Mouse (Mus musculus) kidney, embryonic 14.5 days (tissue): ENCODE measurements around the gene Cbx1. TPM values are rescaled to one million over a fixed set of nuclear protein-coding genes. Genes with fewer than 3 reads are reported as not detected.
A peak's percentile ranks its signal among the peaks of the same experiment; 100 is the strongest.

Experiments used
- ATAC-seq: fragments of 200-750 bp; cut with Nextera tagmentation; 2 replicates; pipeline ENCODE4 v1.8.0; 2017; ENCODE audit warnings: moderate number of reproducible peaks, mild to moderate bottlenecking, moderate TSS enrichment, moderate library complexity; ENCODE audit not compliant: low FRiP score, low TSS enrichment
- H3K27ac ChIP-seq: fragments of 300-500 bp; sonication (generic); 2 replicates; pipeline ENCODE4 v1.5.1; 2014; ENCODE audit warnings: low read depth, mild to moderate bottlenecking, low read length, moderate library complexity, mixed read lengths
- H3K27me3 ChIP-seq: fragments of 300-500 bp; sonication (generic); 2 replicates; pipeline ENCODE4 v1.6.1; 2014; ENCODE audit warnings: mild to moderate bottlenecking, low read length; ENCODE audit not compliant: control insufficient read depth, insufficient read depth
- H3K36me3 ChIP-seq: fragments of 300-500 bp; sonication (generic); 2 replicates; pipeline ENCODE4 v1.6.1; 2014; ENCODE audit warnings: low read length, mixed read lengths; ENCODE audit not compliant: control insufficient read depth, insufficient read depth
- H3K4me1 ChIP-seq: fragments of 300-500 bp; sonication (generic); 2 replicates; pipeline ENCODE4 v1.6.1; 2014; ENCODE audit warnings: low read length, mixed read lengths; ENCODE audit not compliant: control insufficient read depth, insufficient read depth
- H3K4me2 ChIP-seq: fragments of 300-500 bp; sonication (generic); replicated peaks from 2 replicates; pipeline ENCODE4 v1.6.1; 2014; ENCODE audit warnings: low read depth, mild to moderate bottlenecking, low read length
- H3K4me3 ChIP-seq: fragments of 300-500 bp; sonication (generic); 2 replicates; pipeline ENCODE4 v1.5.1; 2014; ENCODE audit warnings: mild to moderate bottlenecking, low read length
- H3K9ac ChIP-seq: fragments of 300-500 bp; sonication (generic); 2 replicates; pipeline ENCODE4 v1.6.1; 2014; ENCODE audit warnings: low read depth, mild to moderate bottlenecking, low read length, moderate library complexity
- H3K9me3 ChIP-seq: fragments of 300-500 bp; sonication (generic); 2 replicates; pipeline ENCODE4 v1.6.1; 2016; ENCODE audit warnings: low read length; ENCODE audit not compliant: control insufficient read depth
- WGBS: fragments of 180-500 bp; shearing (Covaris S2); extraction: QIAGEN DNeasy Blood & Tissue Kit; methylation state at CpG from one replicate; pipeline ENCODE4 v1.1.7; 2014; 5-methylcytosine and 5-hydroxymethylcytosine counted together
- polyA plus RNA-seq: library from polyadenylated mRNA; unstranded; fragments of >200 nt; fragmentation: Nextera tagmentation; extraction: Ambion mirVana; gene quantifications from 2 replicates; pipeline ENCODE4 v1.2.1, GENCODE M21; 2014

The Cbx1 gene
- polyA plus RNA-seq, 1 experiment from 2014 or later: 137 TPM

GRCm38 (mm10) chr11:96831516-96831915 lies 42.6 kb downstream of the Cbx1 start:
- 39% methylated on average over 4 of the region's 4 CpGs for WGBS
- Histone ChIP-seq H3K27me3 (no peaks in the 10 kb centered on the region), H3K4me1 (peaks cover 23% of the 10 kb centered on the region), H3K4me3 (no peak overlapping the region), H3K4me2 (no peak overlapping the region), H3K36me3 (peaks cover 12% of the 10 kb centered on the region), H3K27ac (peak overlapping the region; percentile 39; the same call in 1 of the 2 replicates), H3K9me3 (no peaks in the 10 kb centered on the region), H3K9ac (no peak overlapping the region)
- ATAC-seq: no peak

GRCm38 (mm10) chr11:96832541-96832940 lies 43.6 kb downstream of the Cbx1 start:
- peaks cover 2% of the 10 kb centered on the region; the same call in 1 of the 2 replicates for H3K36me3 ChIP-seq
- H3K27ac ChIP-seq: no peak overlapping the region
- no peak overlapping the region for H3K4me2 ChIP-seq
- H3K9me3 ChIP-seq: no peaks in the 10 kb centered on the region
- H3K4me1 ChIP-seq: peaks cover 13% of the 10 kb centered on the region
- no peak overlapping the region for H3K4me3 ChIP-seq
- H3K9ac ChIP-seq: no peak overlapping the region
- no peaks in the 10 kb centered on the region for H3K27me3 ChIP-seq
- no peak for ATAC-seq
- WGBS: 89% methylated on average over 3 of the region's 3 CpGs

GRCm38 (mm10) chr11:96832973-96833372 lies 44.0 kb downstream of the Cbx1 start:
- Histone ChIP-seq H3K9me3 (no peaks in the 10 kb centered on the region), H3K4me1 (peaks cover 9% of the 10 kb centered on the region), H3K27ac (no peak overlapping the region), H3K4me3 (no peak overlapping the region), H3K9ac (no peak overlapping the region), H3K36me3 (no peaks in the 10 kb centered on the region; the same call in 1 of the 2 replicates), H3K4me2 (no peak overlapping the region), H3K27me3 (no peaks in the 10 kb centered on the region)
- WGBS: 68% methylated on average over 2 of the region's 2 CpGs
- ATAC-seq: no peak

- no peaks in the 10 kb centered on the region for H3K27me3 ChIP-seq
- H3K4me1 ChIP-seq: no peaks in the 10 kb centered on the region; the same call in none of the 2 replicates
- no peak overlapping the region for H3K4me2 ChIP-seq
- no peak for ATAC-seq
- no peak overlapping the region for H3K27ac ChIP-seq
- 91% methylated on average over 1 of the region's 1 CpGs for WGBS
- H3K9ac ChIP-seq: no peak overlapping the region
- H3K4me3 ChIP-seq: no peak overlapping the region
- no peaks in the 10 kb centered on the region for H3K36me3 ChIP-seq
- H3K9me3 ChIP-seq: no peaks in the 10 kb centered on the region
These were observed 45.2 kb downstream of the Cbx1 start for GRCm38 (mm10) chr11:96834127-96834526.

- 36% methylated on average over 9 of the region's 9 CpGs for WGBS
- H3K36me3 ChIP-seq: no peaks in the 10 kb centered on the region
- H3K9me3 ChIP-seq: no peaks in the 10 kb centered on the region
- H3K4me1 ChIP-seq: no peaks in the 10 kb centered on the region
- no peaks in the 10 kb centered on the region for H3K27me3 ChIP-seq
- no peak overlapping the region for H3K27ac ChIP-seq
- H3K4me2 ChIP-seq: no peak overlapping the region
- no peak overlapping the region for H3K4me3 ChIP-seq
- H3K9ac ChIP-seq: no peak overlapping the region
- no peak for ATAC-seq
These were observed 48.4 kb downstream of the Cbx1 start for GRCm38 (mm10) chr11:96837298-96837697.

GRCm38 (mm10) chr11:96838341-96838740 lies 49.4 kb downstream of the Cbx1 start:
- Histone ChIP-seq H3K9me3 (no peaks in the 10 kb centered on the region), H3K9ac (no peak overlapping the region), H3K4me2 (no peak overlapping the region), H3K4me3 (no peak overlapping the region), H3K4me1 (no peaks in the 10 kb centered on the region), H3K36me3 (no peaks in the 10 kb centered on the region), H3K27me3 (no peaks in the 10 kb centered on the region), H3K27ac (no peak overlapping the region)
- 33% methylated on average over 4 of the region's 4 CpGs for WGBS
- no peak for ATAC-seq

GRCm38 (mm10) chr11:96839428-96839827 lies 50.5 kb downstream of the Cbx1 start:
- ATAC-seq: no peak
- Histone ChIP-seq H3K9ac (no peak overlapping the region), H3K36me3 (no peaks in the 10 kb centered on the region), H3K4me3 (no peak overlapping the region), H3K27ac (no peak overlapping the region), H3K27me3 (no peaks in the 10 kb centered on the region), H3K4me1 (no peaks in the 10 kb centered on the region), H3K9me3 (no peaks in the 10 kb centered on the region), H3K4me2 (no peak overlapping the region)
- 85% methylated on average over 7 of the region's 7 CpGs for WGBS

GRCm38 (mm10) chr11:96839877-96840276 lies 51.0 kb downstream of the Cbx1 start:
- no peaks in the 10 kb centered on the region for H3K27me3 ChIP-seq
- H3K4me1 ChIP-seq: no peaks in the 10 kb centered on the region
- no peak overlapping the region for H3K9ac ChIP-seq
- no peak overlapping the region for H3K4me2 ChIP-seq
- no peak for ATAC-seq
- 74% methylated on average over 3 of the region's 3 CpGs for WGBS
- H3K36me3 ChIP-seq: no peaks in the 10 kb centered on the region
- no peak overlapping the region for H3K27ac ChIP-seq
- H3K9me3 ChIP-seq: no peaks in the 10 kb centered on the region
- H3K4me3 ChIP-seq: no peak overlapping the region

GRCm38 (mm10) chr11:96840290-96840689 lies 51.4 kb downstream of the Cbx1 start:
- no peak overlapping the region for H3K4me2 ChIP-seq
- no peaks in the 10 kb centered on the region for H3K36me3 ChIP-seq
- H3K4me1 ChIP-seq: no peaks in the 10 kb centered on the region
- 30% methylated on average over 8 of the region's 8 CpGs for WGBS
- no peak overlapping the region for H3K4me3 ChIP-seq
- no peak for ATAC-seq
- no peaks in the 10 kb centered on the region for H3K9me3 ChIP-seq
- H3K9ac ChIP-seq: no peak overlapping the region
- H3K27me3 ChIP-seq: no peaks in the 10 kb centered on the region
- H3K27ac ChIP-seq: no peak overlapping the region
